Mouse (Mus musculus) limb, embryonic 15.5 days (tissue): ENCODE data around the gene Ttll11. TPM values are rescaled to one million over a fixed set of nuclear protein-coding genes. Genes with fewer than 3 reads are reported as not detected.
A peak's percentile ranks its signal among the peaks of the same experiment; 100 is the strongest.

Source experiments
- ATAC-seq: fragments of 200-750 bp; cut with Nextera tagmentation; 2 replicates; pipeline ENCODE4 v1.8.0; 2017; ENCODE audit warnings: low read depth, moderate TSS enrichment; ENCODE audit not compliant: insufficient number of reproducible peaks, low FRiP score, low TSS enrichment
- H3K27ac ChIP-seq: fragments of 300-500 bp; sonication (generic); 2 replicates; pipeline ENCODE4 v1.5.1; 2015; ENCODE audit warnings: moderate library complexity, mild to moderate bottlenecking, inconsistent platforms
- H3K27me3 ChIP-seq: fragments of 300-500 bp; sonication (generic); 2 replicates; pipeline ENCODE4 v1.6.1; 2015; ENCODE audit warnings: inconsistent platforms
- H3K36me3 ChIP-seq: fragments of 300-500 bp; sonication (generic); 2 replicates; pipeline ENCODE4 v1.6.1; 2015; ENCODE audit warnings: inconsistent platforms
- H3K4me1 ChIP-seq: fragments of 300-500 bp; sonication (generic); 2 replicates; pipeline ENCODE4 v1.6.1; 2015; ENCODE audit warnings: inconsistent platforms
- H3K4me2 ChIP-seq: fragments of 300-500 bp; sonication (generic); 2 replicates; pipeline ENCODE4 v1.6.1; 2015; ENCODE audit warnings: mild to moderate bottlenecking, inconsistent platforms
- H3K4me3 ChIP-seq: fragments of 300-500 bp; sonication (generic); 2 replicates; pipeline ENCODE4 v1.5.1; 2015; ENCODE audit warnings: mild to moderate bottlenecking, inconsistent platforms
- H3K9ac ChIP-seq: fragments of 300-500 bp; sonication (generic); 2 replicates; pipeline ENCODE4 v1.6.1; 2015; ENCODE audit warnings: inconsistent platforms
- H3K9me3 ChIP-seq: fragments of 300-500 bp; sonication (generic); 2 replicates; pipeline ENCODE4 v1.6.1; 2016; ENCODE audit warnings: inconsistent platforms
- WGBS: fragments of 180-500 bp; shearing (Covaris S2); methylation state at CpG from one replicate; pipeline ENCODE4 v1.1.7; 2015; 5-methylcytosine and 5-hydroxymethylcytosine counted together
- polyA plus RNA-seq: library from polyadenylated mRNA; unstranded; fragments of >200 nt; fragmentation: Nextera tagmentation; extraction: Ambion mirVana; gene quantifications from 2 replicates; pipeline ENCODE4 v1.2.1, GENCODE M21; 2015

Ttll11 gene
- polyA plus RNA-seq, 1 experiment from 2014 or later, result 1.0 TPM

DNA sequence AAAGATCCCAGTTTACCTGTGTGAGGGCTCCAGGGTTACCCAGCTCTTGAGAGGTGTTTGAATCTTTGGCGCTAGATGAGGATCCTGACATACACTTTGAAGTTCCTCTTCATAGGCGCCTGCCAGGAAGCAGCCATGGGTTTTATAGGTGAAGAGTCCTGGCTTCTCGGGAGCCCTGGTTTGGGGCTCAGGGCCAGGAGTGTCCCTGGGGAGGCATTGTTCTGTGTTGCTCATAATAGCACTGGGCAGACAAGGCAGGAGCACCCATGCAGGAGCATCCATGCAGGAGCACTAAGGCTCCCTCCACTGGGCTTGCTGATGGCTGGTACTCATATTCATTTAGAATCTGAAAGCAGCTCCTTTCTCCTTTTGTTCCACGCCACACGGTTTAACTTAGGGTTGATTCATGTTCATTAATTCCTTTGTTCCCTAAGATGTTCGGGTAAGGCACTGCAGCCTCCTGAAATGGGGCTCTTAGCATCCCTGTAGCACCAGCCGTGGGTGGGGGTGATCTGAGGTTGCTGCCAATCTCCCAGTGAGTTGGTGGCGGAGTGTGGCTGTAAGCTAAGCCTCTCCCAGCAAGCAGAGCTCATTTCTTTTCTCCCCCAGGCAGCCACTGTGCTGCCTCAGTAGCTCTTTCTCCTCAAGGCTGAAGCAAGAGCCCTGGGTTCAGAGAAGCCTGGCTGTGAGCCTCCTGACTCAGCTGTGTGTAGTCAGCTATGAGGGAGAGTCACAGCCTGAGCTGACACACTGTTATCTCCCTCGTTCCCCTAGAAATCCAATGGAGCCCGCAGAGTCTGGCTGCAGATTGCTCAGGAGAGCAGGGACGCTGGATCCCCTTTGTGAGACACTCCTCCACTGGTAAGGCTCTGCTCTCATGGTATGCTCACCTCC, 133.9 kb downstream of the Ttll11 start:
- no peak overlapping the region for H3K27ac ChIP-seq
- no peaks in the 10 kb centered on the region for H3K27me3 ChIP-seq
- H3K9ac ChIP-seq, result no peak overlapping the region
- ATAC-seq, result no peak
- no peak overlapping the region for H3K4me3 ChIP-seq
- H3K4me1 ChIP-seq, result peaks cover 21% of the 10 kb centered on the region
- no peak overlapping the region for H3K4me2 ChIP-seq
- H3K9me3 ChIP-seq, result no peaks in the 10 kb centered on the region
- H3K36me3 ChIP-seq, result no peaks in the 10 kb centered on the region
- WGBS, result 53% methylated on average over 11 of the region's 11 CpGs

DNA sequence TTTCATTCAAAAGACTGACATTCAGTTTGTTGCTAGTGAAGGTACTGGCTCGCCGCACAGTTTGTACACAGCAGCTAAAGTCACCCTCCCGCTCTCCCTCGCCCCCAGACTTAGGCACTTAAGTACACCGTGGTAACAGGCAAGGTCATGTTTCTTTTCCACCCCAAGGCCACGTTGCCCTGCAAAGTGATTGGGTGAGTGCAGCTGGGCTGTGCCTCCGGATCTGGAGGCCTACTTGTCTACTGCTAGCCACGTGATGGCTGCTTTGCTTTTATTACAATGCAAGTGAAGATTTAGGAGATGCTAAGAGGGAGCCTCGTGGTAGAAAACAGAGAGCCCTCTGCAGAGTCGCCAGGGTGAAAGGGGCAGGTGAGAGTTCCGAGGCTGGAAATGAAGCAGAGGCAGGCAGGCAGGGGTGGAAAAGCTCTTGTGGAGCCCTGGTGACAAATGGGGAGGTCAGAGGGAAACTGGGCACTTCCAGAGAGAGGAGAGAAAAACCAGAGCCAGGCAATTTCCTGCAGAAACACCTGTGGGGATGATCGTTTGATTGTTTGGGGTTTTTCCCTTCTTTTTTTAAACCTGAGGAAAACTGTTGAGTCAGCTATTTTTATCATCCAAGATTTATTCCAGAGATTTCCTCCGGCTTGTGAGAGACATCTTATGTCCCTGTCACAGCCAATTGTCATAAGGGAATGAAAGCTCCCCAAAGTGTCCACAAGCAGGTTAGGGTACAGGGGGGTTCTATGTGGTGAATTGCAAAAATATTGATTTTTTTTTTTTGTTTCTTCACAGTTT, 135.6 kb downstream of the Ttll11 start:
- H3K4me3 ChIP-seq, result no peak overlapping the region
- H3K27me3 ChIP-seq, result no peaks in the 10 kb centered on the region
- H3K36me3 ChIP-seq, result no peaks in the 10 kb centered on the region
- no peak for ATAC-seq
- no peak overlapping the region for H3K4me2 ChIP-seq
- no peaks in the 10 kb centered on the region for H3K9me3 ChIP-seq
- 15% methylated on average over 13 of the region's 13 CpGs for WGBS
- H3K4me1 ChIP-seq, result peaks cover 22% of the 10 kb centered on the region
- no peak overlapping the region for H3K9ac ChIP-seq
- no peak overlapping the region for H3K27ac ChIP-seq

DNA sequence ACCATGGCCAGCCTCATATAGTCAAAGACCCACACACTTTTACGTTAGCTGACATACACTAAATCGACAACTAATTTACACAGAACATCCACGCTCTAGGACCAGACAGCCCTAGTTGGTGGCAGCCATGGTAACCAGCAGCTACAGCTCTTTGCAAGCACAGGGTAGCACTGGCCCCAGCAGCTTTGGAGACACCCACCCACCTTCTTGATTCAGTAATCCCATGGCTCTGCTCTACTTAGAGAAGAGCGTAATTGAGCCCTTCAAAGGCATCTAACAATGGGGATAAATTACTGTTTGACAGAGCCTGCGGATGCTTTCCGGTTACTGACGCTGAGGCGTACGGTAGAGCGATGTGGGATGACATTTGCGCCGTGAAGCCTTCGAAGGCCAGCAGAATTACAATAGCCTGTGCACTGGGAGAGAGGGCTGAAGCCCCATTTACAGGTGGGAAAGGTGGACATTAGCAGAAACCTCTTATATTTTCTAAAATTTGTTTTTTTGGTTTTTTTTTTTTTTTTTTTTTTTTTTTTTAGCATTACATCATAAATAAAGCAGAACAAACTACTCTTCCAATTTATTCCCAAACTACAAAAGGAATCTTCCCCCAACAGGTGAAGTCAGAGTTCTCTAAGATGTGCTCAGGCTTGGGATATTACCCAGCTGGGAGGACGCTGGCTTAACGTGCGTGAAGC, 136.8 kb downstream of the Ttll11 start:
- ATAC-seq, result no peak
- Histone ChIP-seq H3K27ac (no peak overlapping the region), H3K36me3 (no peaks in the 10 kb centered on the region), H3K9me3 (no peaks in the 10 kb centered on the region), H3K27me3 (no peaks in the 10 kb centered on the region), H3K4me1 (peaks cover 22% of the 10 kb centered on the region), H3K4me2 (no peak overlapping the region), H3K9ac (no peak overlapping the region), H3K4me3 (no peak overlapping the region)
- WGBS, result 86% methylated on average over 16 of the region's 16 CpGs

DNA sequence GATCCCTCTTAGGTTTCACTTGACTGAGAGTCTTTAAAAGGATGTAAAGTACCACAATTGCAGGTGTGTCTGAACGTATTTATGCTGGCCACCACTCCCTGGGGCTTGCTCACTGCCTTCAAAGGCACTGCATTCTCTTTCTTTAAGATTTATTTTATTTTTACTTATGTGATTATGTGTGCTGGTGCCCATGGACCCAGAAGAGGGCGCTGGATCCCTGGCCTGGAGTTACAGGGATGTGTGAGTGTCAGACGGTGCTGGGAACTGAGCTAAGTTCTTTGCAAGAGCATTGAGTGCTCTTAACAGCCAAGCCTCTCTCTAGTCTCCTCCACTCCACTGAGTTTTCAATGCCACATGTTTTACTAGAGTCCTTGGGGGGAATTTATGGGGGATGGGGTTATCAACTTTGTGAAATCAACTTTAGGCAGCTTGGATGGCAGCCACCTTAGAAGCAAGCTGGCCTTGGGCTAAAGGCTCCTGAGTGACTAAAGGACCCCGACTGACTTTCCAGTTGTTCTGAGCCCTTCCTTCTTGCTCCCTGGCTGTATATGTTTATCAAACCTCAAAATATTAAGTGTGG, 137.8 kb downstream of the Ttll11 start:
- H3K27ac ChIP-seq, result no peak overlapping the region
- H3K4me3 ChIP-seq, result no peak overlapping the region
- peaks cover 22% of the 10 kb centered on the region for H3K4me1 ChIP-seq
- 54% methylated on average over 4 of the region's 4 CpGs for WGBS
- ATAC-seq, result no peak
- no peaks in the 10 kb centered on the region for H3K36me3 ChIP-seq
- H3K4me2 ChIP-seq, result 0 out of 2 replicates have a peak overlapping the region, but pooled peaks have one; percentile 23
- H3K9ac ChIP-seq, result no peak overlapping the region
- H3K27me3 ChIP-seq, result no peaks in the 10 kb centered on the region
- H3K9me3 ChIP-seq, result peaks cover 4% of the 10 kb centered on the region; the same call in 1 of the 2 replicates

DNA sequence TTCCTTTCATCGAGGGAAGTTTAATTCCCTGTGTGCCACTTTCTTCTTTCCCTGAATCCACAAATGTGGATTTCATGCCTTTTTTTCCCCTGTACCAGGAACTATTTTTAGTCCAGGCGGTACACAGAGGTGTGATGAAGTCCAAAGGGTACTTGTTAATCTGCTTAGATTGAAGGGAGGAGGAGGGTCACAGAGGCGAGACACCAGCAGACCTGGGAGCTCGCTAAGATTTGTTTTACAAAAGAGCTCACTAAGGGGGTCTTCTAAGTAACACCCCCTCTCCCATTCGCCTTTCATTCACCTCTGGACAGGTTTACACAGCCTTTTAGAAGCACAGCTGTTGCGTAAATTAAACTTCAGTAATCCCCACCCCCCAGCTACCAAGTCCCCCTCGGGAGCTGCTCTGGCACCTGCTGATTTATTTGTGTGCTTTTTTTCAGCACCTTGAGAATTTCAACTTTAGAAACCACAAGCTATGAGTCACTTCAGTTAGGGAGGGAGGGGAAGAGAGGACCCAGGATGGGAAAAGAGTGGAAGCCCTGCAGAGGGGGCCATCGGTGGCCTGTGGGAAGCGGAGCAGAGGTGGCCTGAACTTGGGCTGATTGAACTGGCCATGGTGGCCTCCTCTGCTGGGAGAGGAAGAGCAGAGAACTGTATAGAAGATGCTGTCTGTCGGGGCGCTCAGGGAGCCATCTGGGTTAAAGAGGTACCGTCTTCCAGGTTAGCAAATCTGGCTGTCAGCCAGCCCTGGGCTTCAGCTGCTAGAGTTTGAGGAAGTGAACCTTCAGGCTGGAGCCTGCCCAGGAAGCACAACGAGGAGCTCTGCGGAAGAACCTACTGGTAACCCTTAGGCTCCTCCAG, 138.5 kb downstream of the Ttll11 start:
- 16% methylated on average over 14 of the region's 14 CpGs for WGBS
- peak overlapping the region; percentile 30; the same call in 1 of the 2 replicates for H3K27ac ChIP-seq
- H3K9me3 ChIP-seq, result peaks cover 4% of the 10 kb centered on the region; the same call in 1 of the 2 replicates

DNA sequence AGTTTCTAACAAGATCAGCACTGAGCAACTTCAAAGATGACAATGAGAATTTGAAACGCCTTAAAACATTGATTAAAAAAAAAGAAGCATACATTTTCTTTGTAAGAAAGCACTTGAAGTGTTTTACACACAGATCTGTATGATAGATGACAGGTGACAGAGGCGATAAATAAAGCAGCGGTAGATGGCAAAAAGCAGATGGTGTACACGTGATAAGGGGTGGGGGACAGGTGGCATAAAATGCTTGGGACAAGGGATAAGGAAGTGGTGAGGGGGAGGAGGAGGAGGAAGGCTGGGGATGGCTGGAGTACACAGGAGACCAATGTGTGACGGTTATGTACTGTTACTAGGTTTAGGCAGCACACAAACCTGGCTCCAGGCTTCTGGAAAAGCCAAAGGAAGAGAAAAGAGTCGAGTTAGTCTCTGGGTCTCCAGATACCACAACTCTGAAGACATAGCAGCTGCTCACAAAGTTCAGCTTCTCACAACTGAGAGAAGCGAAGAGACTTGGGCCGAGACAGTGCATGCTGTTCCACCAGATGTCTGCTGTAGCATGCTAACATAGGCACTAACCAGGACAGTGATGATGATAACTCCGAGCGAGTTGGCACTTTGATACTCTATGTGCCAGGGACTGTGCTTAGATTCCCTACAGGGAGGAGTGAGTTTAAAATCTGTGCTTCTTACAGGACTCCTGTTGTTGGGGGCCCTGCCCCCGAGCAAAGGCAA, 140.8 kb downstream of the Ttll11 start:
- Histone ChIP-seq H3K4me1 (peaks cover 14% of the 10 kb centered on the region), H3K27ac (no peak overlapping the region), H3K27me3 (no peaks in the 10 kb centered on the region), H3K4me3 (no peak overlapping the region), H3K9ac (no peak overlapping the region), H3K4me2 (no peak overlapping the region), H3K36me3 (no peaks in the 10 kb centered on the region), H3K9me3 (peaks cover 4% of the 10 kb centered on the region; the same call in 1 of the 2 replicates)
- 62% methylated on average over 11 of the region's 11 CpGs for WGBS
- no peak for ATAC-seq

More for the DNA sequence above, 138.5 kb downstream of the Ttll11 start:
- H3K9ac ChIP-seq, result no peak overlapping the region
- H3K4me2 ChIP-seq, result peak overlapping the region; percentile 23; the same call in 1 of the 2 replicates
- no peaks in the 10 kb centered on the region for H3K27me3 ChIP-seq
- H3K4me1 ChIP-seq, result peaks cover 22% of the 10 kb centered on the region
- no peak; the same call in 1 of the 2 replicates for ATAC-seq
- no peak overlapping the region for H3K4me3 ChIP-seq
- H3K36me3 ChIP-seq, result no peaks in the 10 kb centered on the region

DNA sequence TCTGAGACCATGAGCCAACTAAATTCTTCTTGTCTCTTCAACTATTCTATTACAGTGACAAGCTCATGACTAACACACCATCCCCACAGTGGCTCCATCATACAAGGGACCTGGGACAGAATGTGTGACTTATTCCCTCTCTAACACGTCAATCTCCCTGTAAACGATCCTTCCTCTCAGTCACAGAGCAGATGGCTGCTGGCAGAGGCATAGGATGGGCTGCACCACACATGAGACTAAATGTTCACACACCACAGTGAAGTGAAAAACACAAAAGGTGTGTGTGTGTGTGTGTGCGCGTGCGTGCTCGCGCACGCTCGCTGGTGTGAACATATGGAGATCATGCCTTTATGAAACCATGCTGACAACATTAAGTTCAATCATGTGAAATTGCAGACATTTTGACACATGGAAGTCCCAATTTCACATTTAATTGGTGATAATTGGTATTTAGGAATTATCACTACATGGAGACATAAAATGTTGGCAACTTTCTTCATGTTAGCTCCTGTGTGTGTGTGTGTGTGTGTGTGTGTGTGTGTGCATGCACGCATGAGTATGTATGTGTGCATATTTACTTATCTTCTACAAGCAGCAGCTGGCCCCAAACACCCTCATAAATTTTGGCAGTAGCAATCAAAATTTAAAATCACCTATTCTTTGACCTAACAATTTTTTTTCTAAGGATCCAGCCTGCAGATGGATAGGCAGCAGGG, 145.4 kb downstream of the Ttll11 start:
- 94% methylated on average over 10 of the region's 10 CpGs for WGBS

DNA sequence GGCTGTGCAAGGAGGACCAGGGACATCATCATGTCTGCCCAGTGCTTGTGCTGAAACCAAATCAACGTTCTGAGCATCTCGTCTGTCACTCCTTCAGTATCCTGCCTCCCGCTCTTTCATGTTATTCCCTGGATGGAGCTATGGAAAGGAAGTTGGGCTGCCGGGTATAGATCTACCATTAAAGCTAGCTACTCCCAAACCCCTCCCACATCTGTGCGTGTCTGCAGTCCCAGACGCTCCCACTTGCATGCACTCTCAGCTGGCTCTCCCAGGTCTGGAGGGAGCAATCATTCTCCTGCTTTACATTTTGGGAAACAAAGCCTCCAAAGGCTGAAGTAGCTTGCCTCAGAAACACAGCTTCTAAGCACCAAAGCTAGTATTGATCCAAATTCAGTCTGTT, 146.2 kb downstream of the Ttll11 start:
- no peaks in the 10 kb centered on the region for H3K36me3 ChIP-seq
- H3K4me1 ChIP-seq, result peaks cover 14% of the 10 kb centered on the region; the same call in 1 of the 2 replicates
- no peaks in the 10 kb centered on the region for H3K27me3 ChIP-seq
- H3K9ac ChIP-seq, result no peak overlapping the region
- WGBS, result 38% methylated on average over 6 of the region's 6 CpGs
- no peak for ATAC-seq
- no peak overlapping the region for H3K4me3 ChIP-seq
- peaks cover 4% of the 10 kb centered on the region; the same call in 1 of the 2 replicates for H3K9me3 ChIP-seq
- no peak overlapping the region for H3K4me2 ChIP-seq
- no peak overlapping the region for H3K27ac ChIP-seq

More for the DNA sequence above, 145.4 kb downstream of the Ttll11 start:
- Histone ChIP-seq H3K9ac (no peak overlapping the region), H3K27me3 (no peaks in the 10 kb centered on the region), H3K4me3 (no peak overlapping the region), H3K9me3 (peaks cover 4% of the 10 kb centered on the region; the same call in 1 of the 2 replicates), H3K4me2 (no peak overlapping the region), H3K4me1 (peaks cover 14% of the 10 kb centered on the region; the same call in 1 of the 2 replicates), H3K27ac (no peak overlapping the region), H3K36me3 (no peaks in the 10 kb centered on the region)
- ATAC-seq, result no peak

DNA sequence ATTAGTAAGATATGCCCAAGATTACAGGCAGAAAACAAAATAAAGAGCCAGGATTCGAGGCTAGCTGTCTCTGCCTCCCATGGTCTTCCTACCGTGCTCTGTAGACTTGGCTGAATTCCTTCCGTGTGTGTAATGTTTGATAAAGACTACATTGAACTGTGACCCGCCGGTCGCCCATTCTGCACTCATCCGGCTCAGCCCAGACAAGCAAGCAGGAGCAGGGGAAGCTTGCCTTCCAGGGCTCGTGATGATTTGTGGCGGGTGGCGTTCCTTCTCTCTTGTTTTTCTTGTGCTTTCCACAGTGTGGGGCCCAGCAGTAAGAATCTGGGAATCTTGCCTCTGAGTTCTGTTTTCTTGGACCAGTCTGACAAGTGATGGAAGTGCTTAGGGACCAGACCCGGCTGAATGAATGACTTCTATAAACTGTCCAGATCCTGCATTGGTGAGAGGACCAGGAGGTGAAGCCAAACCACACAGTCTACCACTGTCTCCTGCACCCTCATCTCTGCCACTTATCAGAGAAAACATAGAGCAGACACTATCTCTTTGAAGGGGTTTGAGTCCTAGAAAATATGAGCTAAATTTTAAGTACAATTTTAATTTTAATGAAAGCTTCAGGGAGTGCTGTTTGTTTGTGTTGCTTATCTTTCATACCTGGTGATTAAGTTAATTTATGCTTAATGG, 146.8 kb downstream of the Ttll11 start:
- Histone ChIP-seq H3K27ac (no peak overlapping the region), H3K9ac (no peak overlapping the region), H3K27me3 (no peaks in the 10 kb centered on the region), H3K4me3 (no peak overlapping the region), H3K4me2 (no peak overlapping the region), H3K9me3 (peaks cover 4% of the 10 kb centered on the region; the same call in 1 of the 2 replicates), H3K36me3 (no peaks in the 10 kb centered on the region), H3K4me1 (peaks cover 14% of the 10 kb centered on the region; the same call in 1 of the 2 replicates)
- ATAC-seq, result no peak
- WGBS, result 40% methylated on average over 11 of the region's 11 CpGs
